Mouse (Mus musculus): ENCODE results near the gene Cnpy1. TPM values are rescaled to one million over a fixed set of nuclear protein-coding genes. Genes with fewer than 3 reads are reported as not detected.

The Cnpy1 gene
- total and polyA plus RNA-seq, 3 experiments, result not detected

- TF ChIP-seq POLR2A (IDR thresholded peaks at IDR 0.05; ENCODE audit: insufficient read depth, low read depth, low read length) (no peak), EP300 (IDR thresholded peaks at IDR 0.05; ENCODE audit: insufficient read depth, low read depth, low read length) (no peak), CTCF (IDR thresholded peaks at IDR 0.05) (no peak)
- no peak for DNase-seq
- Histone ChIP-seq H3K4me1 (ENCODE audit: control insufficient read depth, insufficient read depth, low read length) (no peaks in the 10 kb centered on the region), H3K79me2 (replicated peaks; ENCODE audit: control insufficient read depth, insufficient read depth, low read length) (no peaks in the 10 kb centered on the region), H3K9ac (ENCODE audit: low read depth, low read length) (no peak overlapping the region), H3K4me3 (no peak overlapping the region), H3K36me3 (ENCODE audit: control insufficient read depth, insufficient read depth, low read length) (no peaks in the 10 kb centered on the region), H3K27ac (no peak overlapping the region), H3K27me3 (ENCODE audit: control insufficient read depth, insufficient read depth, low read length) (no peaks in the 10 kb centered on the region)
- intact Hi-C loops (cut with DNase I), result no loop called here
- 66% methylated on average over 4 of the region's 4 CpGs for WGBS
These were observed 5.7 kb upstream of the Cnpy1 start for GRCm38 (mm10) chr5:28251211-28251764.

DNA sequence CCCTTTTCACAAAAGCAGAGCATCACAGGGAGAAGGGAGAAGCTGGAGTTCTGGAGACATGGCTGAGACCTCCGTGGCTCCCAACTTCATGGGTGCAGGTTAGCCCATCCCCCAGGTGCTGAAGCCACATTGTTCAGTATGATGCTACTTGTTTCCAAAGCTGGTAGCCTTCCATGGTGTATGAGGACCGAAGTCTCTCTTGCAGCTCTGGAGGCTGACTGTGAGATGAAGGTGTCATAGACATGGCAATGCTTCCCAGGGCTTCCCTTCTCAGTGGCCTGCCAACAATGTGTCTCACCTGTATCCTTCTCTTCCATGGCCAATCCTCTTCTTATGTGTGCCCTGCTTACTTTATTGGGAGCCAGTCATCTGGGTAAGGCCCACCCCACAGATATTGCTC is 4.9 kb upstream of the Cnpy1 start:
- H3K4me1 ChIP-seq (ENCODE audit: control insufficient read depth, insufficient read depth, low read length), result no peaks in the 10 kb centered on the region
- no peak overlapping the region for H3K4me3 ChIP-seq
- 77% methylated on average over 2 of the region's 2 CpGs for WGBS
- H3K79me2 ChIP-seq (replicated peaks; ENCODE audit: control insufficient read depth, insufficient read depth, low read length), result no peaks in the 10 kb centered on the region
- no peak for DNase-seq
- TF ChIP-seq EP300 (IDR thresholded peaks at IDR 0.05; ENCODE audit: insufficient read depth, low read depth, low read length), result no peak
- TF ChIP-seq CTCF (IDR thresholded peaks at IDR 0.05), result no peak
- no peak for TF ChIP-seq POLR2A (IDR thresholded peaks at IDR 0.05; ENCODE audit: insufficient read depth, low read depth, low read length)
- H3K27me3 ChIP-seq (ENCODE audit: control insufficient read depth, insufficient read depth, low read length), result no peaks in the 10 kb centered on the region
- no peak overlapping the region for H3K9ac ChIP-seq (ENCODE audit: low read depth, low read length)
- intact Hi-C loops (cut with DNase I), result no loop called here
- H3K36me3 ChIP-seq (ENCODE audit: control insufficient read depth, insufficient read depth, low read length), result no peaks in the 10 kb centered on the region
- H3K27ac ChIP-seq, result no peak overlapping the region

- Histone ChIP-seq H3K4me1 (ENCODE audit: control insufficient read depth, insufficient read depth, low read length) (no peaks in the 10 kb centered on the region), H3K36me3 (ENCODE audit: control insufficient read depth, insufficient read depth, low read length) (no peaks in the 10 kb centered on the region), H3K27ac (no peak overlapping the region), H3K4me3 (no peak overlapping the region), H3K9ac (ENCODE audit: low read depth, low read length) (no peak overlapping the region), H3K79me2 (replicated peaks; ENCODE audit: control insufficient read depth, insufficient read depth, low read length) (no peaks in the 10 kb centered on the region), H3K27me3 (ENCODE audit: control insufficient read depth, insufficient read depth, low read length) (no peaks in the 10 kb centered on the region)
- TF ChIP-seq CTCF (IDR thresholded peaks at IDR 0.05) (no peak), POLR2A (IDR thresholded peaks at IDR 0.05; ENCODE audit: insufficient read depth, low read depth, low read length) (no peak), EP300 (IDR thresholded peaks at IDR 0.05; ENCODE audit: insufficient read depth, low read depth, low read length) (no peak)
- no peak for DNase-seq
- 50% methylated on average over 4 of the region's 4 CpGs for WGBS
- intact Hi-C loops (cut with DNase I), result no loop called here
These were observed 485 bp downstream of the Cnpy1 start for GRCm38 (mm10) chr5:28245121-28245520.

DNA sequence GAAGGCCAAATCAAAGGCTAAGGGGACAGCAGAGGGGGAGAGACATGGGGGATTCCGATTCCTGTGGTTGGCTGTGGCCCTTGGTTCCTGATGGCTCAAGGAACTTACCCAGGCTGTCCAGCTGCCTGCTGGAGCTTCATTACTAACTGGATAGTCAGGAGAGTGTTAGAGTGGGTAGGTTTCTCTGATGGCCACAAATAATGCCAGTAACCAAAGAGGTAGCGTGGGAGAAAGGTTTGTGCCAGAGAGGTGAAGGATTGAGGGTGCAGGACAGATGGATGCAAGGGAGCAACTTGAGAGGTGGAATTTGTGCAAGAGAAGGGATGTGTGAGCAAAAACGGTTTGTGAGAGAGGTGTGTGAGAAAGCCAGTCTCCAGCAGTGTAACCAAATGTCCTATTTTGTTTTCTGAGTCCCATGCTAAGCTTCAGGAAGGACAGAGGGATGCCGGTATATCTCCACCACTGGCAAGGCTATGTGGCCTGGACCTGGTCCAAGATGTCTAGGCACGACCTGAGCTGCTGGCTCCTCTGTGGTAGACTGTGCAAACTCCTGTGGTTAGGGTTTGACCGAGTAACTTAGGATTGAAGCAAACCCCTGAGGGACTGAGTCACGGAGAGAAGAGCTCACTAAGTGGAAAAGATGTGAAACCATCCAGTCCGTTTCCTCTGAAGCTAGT is 2.0 kb downstream of the Cnpy1 start:
- no peak overlapping the region for H3K27ac ChIP-seq
- H3K9ac ChIP-seq (ENCODE audit: low read depth, low read length), result no peak overlapping the region
- DNase-seq, result no peak
- no peaks in the 10 kb centered on the region for H3K4me1 ChIP-seq (ENCODE audit: control insufficient read depth, insufficient read depth, low read length)
- TF ChIP-seq EP300 (IDR thresholded peaks at IDR 0.05; ENCODE audit: insufficient read depth, low read depth, low read length), result no peak
- H3K27me3 ChIP-seq (ENCODE audit: control insufficient read depth, insufficient read depth, low read length), result no peaks in the 10 kb centered on the region
- 52% methylated on average over 8 of the region's 8 CpGs for WGBS
- intact Hi-C loops (cut with DNase I), result no loop called here
- H3K79me2 ChIP-seq (replicated peaks; ENCODE audit: control insufficient read depth, insufficient read depth, low read length), result no peaks in the 10 kb centered on the region
- H3K36me3 ChIP-seq (ENCODE audit: control insufficient read depth, insufficient read depth, low read length), result no peaks in the 10 kb centered on the region
- no peak overlapping the region for H3K4me3 ChIP-seq

DNA sequence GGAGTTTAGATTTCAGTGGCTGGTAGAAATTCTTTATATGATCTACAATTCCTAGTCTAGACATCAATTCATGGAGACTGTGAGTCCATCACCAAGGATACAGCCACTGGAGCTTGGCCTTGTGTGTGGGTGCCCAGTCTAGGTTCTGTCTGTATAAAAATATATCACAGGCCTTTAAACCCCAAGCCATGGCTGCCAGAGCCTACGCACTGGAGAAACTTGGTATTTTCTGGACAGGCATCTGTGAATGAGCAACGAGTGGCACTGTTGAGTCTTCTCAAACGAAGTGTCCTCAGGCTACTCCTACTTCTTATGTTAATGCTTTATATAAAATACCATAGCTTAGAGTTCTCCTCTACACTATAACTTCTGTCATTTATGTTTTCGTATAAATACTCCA is 4.2 kb downstream of the Cnpy1 start:
- 79% methylated on average over 4 of the region's 4 CpGs for WGBS
- H3K27ac ChIP-seq, result no peak overlapping the region
- no peaks in the 10 kb centered on the region for H3K36me3 ChIP-seq (ENCODE audit: control insufficient read depth, insufficient read depth, low read length)
- no peak overlapping the region for H3K4me3 ChIP-seq
- no peak for TF ChIP-seq POLR2A (IDR thresholded peaks at IDR 0.05; ENCODE audit: insufficient read depth, low read depth, low read length)
- no peak for DNase-seq
- H3K27me3 ChIP-seq (ENCODE audit: control insufficient read depth, insufficient read depth, low read length), result no peaks in the 10 kb centered on the region
- H3K9ac ChIP-seq (ENCODE audit: low read depth, low read length), result no peak overlapping the region
- H3K79me2 ChIP-seq (replicated peaks; ENCODE audit: control insufficient read depth, insufficient read depth, low read length), result no peaks in the 10 kb centered on the region
- intact Hi-C loops (cut with DNase I), result no loop called here
- no peaks in the 10 kb centered on the region for H3K4me1 ChIP-seq (ENCODE audit: control insufficient read depth, insufficient read depth, low read length)

DNA sequence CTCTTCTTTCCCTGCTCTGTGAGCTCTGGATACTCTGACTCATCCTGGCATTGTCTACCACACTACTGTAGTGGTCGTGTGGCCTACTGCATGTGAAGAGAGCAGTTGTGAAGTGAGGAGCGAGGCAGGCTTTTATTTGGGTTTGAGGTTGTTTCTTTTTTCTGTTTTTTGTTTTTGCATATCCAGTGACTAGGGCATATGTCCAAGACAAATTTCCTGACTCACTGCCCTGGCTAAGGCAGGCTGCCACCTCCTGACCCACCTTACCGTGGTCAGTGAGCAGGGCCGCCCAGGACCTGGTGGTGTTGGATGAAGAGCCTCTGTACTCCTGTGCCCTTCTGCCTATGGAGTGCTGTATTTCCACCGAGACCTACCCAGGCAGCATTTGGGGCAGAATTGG is 5.8 kb downstream of the Cnpy1 start:
- TF ChIP-seq CTCF (IDR thresholded peaks at IDR 0.05), result no peak
- no peak for TF ChIP-seq POLR2A (IDR thresholded peaks at IDR 0.05; ENCODE audit: insufficient read depth, low read depth, low read length)
- TF ChIP-seq EP300 (IDR thresholded peaks at IDR 0.05; ENCODE audit: insufficient read depth, low read depth, low read length), result no peak
- H3K79me2 ChIP-seq (replicated peaks; ENCODE audit: control insufficient read depth, insufficient read depth, low read length), result no peaks in the 10 kb centered on the region
- H3K27ac ChIP-seq, result no peak overlapping the region
- intact Hi-C loops (cut with DNase I), result no loop called here
- WGBS, result 58% methylated on average over 5 of the region's 5 CpGs
- H3K36me3 ChIP-seq (ENCODE audit: control insufficient read depth, insufficient read depth, low read length), result no peaks in the 10 kb centered on the region
- no peaks in the 10 kb centered on the region for H3K27me3 ChIP-seq (ENCODE audit: control insufficient read depth, insufficient read depth, low read length)
- no peaks in the 10 kb centered on the region for H3K4me1 ChIP-seq (ENCODE audit: control insufficient read depth, insufficient read depth, low read length)
- no peak overlapping the region for H3K9ac ChIP-seq (ENCODE audit: low read depth, low read length)
- no peak overlapping the region for H3K4me3 ChIP-seq
- DNase-seq, result no peak

All from heart, adult 2 months (tissue).